Mouse (Mus musculus) erythroblast, embryonic 14.5 days (primary cell): Measurements from ENCODE around the gene Sirt4.

ENCODE experiments used
- GATA1 ChIP-seq: IDR thresholded peaks from 2 replicates; pipeline ENCODE4 v1.6.1; 2012; ENCODE audit warnings: low read length, inconsistent platforms, mixed read lengths
- TAL1 ChIP-seq: IDR thresholded peaks from 3 replicates; pipeline ENCODE4 v1.6.1; 2012; ENCODE audit warnings: low read length, inconsistent platforms, mixed read lengths

GRCm38 (mm10) chr5:115521553-115522461 is 37.3 kb upstream of the Sirt4 start:
- TF ChIP-seq GATA1 = no peak
- no peak for TF ChIP-seq TAL1
